Mouse (Mus musculus): ENCODE results near the gene Wdr41.

The Wdr41 gene

GRCm38 (mm10) chr13:95034715-95035114, 58.6 kb downstream of the Wdr41 start:
- no peak for DNase-seq (ENCODE audit: extremely low spot score)

GRCm38 (mm10) chr13:95038200-95038599, 62.1 kb downstream of the Wdr41 start:
- no peak for DNase-seq (ENCODE audit: extremely low spot score)

GRCm38 (mm10) chr13:95040140-95040738, 64.1 kb downstream of the Wdr41 start:
- no peak for DNase-seq (ENCODE audit: extremely low spot score)

- DNase-seq (ENCODE audit: extremely low spot score), result no peak
These were observed 68.0 kb downstream of the Wdr41 start for GRCm38 (mm10) chr13:95044108-95044507.

- no peak for DNase-seq (ENCODE audit: extremely low spot score)
These were observed 74.3 kb downstream of the Wdr41 start for GRCm38 (mm10) chr13:95050398-95050797.

- no peak for DNase-seq (ENCODE audit: extremely low spot score)
These were observed 76.3 kb downstream of the Wdr41 start for GRCm38 (mm10) chr13:95052421-95052820.

- no peak for DNase-seq (ENCODE audit: extremely low spot score)
These were observed 79.7 kb downstream of the Wdr41 start for GRCm38 (mm10) chr13:95055742-95056388.

- no peak for DNase-seq (ENCODE audit: extremely low spot score)
These were observed 80.5 kb downstream of the Wdr41 start for GRCm38 (mm10) chr13:95056501-95057280.

- no peak for DNase-seq (ENCODE audit: extremely low spot score)
These were observed 82.7 kb downstream of the Wdr41 start for GRCm38 (mm10) chr13:95058885-95059284.

- DNase-seq (ENCODE audit: extremely low spot score), result no peak
These were observed 87.4 kb downstream of the Wdr41 start for GRCm38 (mm10) chr13:95063390-95064017.

GRCm38 (mm10) chr13:95067854-95068253, 91.7 kb downstream of the Wdr41 start:
- peak; percentile 8 for DNase-seq (ENCODE audit: extremely low spot score)

- DNase-seq (ENCODE audit: extremely low spot score), result no peak
These were observed 94.1 kb downstream of the Wdr41 start for GRCm38 (mm10) chr13:95070268-95070667.

All from embryo, embryonic 9.5 days (tissue).